Mouse (Mus musculus): Measurements from ENCODE around the gene Ell.
A peak's percentile ranks its signal among the peaks of the same experiment; 100 is the strongest.
"Not testable (repeated sequence)": the region's sequence is repeated elsewhere in the genome, so short reads cannot be mapped to it uniquely, and the experiment has no call there.

The Ell gene

DNA sequence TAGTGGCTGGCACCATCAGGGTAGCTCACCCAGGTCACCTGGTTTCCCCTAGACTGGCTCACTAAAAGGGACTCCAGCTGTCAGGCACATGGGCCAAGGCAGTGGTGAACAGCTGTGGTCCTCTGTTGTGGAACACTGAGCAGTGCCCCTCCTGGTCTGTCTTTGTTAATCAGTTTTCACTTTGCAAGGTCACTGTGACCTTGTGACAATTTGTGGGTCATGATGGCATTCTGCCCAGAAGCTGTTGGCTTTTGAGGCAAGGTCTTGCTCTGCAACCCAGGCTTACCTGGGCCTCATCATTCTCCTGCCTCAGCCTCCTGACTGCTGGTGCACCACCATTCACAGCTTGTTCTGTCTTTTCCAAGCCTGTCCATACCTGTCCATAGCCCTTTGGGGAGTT, 31.1 kb downstream of the Ell start:
- DNase-seq = no peak

DNA sequence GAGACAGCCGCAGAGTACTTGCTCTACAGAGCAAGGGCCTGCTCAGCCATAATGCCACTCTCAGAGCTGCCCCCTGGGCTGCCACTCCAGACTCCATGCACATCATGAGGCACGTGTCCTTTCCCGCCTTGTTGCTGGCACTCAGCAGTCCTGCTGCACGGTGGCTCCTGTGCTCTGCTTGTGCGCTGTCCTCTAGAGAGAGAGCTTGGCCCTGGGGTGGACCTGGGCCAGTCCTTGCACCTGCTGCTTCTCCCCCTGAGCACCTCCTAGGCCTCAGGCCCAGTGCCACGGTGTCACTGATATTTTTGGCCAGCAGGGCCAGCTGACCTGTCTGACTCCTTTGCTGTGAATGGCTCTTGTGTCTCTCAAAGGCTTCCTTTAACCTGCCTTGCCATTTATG, 31.7 kb downstream of the Ell start:
- no peak for DNase-seq

DNA sequence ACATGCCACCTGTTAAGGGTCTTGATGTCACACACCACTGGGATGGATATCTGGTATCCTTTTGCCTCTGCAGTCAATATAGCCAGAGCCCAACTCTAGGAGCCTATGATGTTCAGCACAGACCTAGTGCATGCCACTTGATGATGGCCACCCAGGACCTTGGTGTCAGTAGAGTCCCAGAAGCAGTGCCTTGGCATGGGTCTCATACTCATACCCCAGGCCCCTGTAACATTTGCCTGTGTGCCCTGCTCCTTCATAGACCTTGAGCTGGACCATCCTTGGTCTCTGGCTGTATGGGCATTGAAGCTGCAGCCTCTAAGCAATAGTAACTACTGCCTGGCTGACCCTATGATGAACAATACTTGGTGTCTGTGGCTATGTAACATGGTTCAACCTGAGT, 35.0 kb downstream of the Ell start:
- DNase-seq = no peak

DNA sequence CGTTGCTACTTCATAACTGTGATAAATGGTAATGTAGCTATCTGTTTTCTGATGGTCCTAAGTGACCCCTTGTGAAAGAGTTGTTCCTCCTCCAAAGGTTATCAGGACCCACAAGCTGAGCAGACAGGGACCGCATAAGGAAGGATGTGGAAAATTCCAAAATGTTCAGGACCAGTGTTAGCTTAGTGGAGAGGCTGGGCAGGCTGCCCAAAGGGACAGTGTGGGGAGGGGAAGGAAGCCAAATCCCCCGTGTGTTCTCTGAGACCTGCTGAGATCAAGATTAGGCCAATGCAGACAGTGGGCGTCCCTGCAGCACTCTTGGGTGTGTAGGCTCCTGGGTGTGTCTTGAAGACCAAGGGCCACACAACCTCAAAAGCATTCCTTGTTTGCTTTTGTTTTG, 35.7 kb downstream of the Ell start:
- DNase-seq = no peak

DNA sequence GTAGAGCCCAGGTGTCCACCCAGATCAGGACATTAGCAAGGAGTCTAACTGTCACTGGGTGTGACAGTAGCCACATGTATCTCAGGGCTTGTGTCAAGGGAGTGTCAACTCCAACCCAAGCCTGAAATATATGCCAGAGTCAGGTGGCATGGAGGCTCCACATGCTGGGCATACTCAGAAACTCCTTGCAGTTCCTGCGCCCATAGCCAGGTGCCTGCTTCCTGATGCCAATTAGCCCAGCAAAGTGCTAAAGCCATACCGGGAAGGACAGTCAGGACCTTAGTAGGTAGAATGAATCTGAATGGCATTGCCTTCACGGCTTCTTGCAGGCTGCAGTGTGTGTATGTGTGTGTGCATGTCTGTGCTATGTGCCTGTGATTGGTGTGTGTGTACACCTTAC, 38.0 kb downstream of the Ell start:
- no peak for DNase-seq

DNA sequence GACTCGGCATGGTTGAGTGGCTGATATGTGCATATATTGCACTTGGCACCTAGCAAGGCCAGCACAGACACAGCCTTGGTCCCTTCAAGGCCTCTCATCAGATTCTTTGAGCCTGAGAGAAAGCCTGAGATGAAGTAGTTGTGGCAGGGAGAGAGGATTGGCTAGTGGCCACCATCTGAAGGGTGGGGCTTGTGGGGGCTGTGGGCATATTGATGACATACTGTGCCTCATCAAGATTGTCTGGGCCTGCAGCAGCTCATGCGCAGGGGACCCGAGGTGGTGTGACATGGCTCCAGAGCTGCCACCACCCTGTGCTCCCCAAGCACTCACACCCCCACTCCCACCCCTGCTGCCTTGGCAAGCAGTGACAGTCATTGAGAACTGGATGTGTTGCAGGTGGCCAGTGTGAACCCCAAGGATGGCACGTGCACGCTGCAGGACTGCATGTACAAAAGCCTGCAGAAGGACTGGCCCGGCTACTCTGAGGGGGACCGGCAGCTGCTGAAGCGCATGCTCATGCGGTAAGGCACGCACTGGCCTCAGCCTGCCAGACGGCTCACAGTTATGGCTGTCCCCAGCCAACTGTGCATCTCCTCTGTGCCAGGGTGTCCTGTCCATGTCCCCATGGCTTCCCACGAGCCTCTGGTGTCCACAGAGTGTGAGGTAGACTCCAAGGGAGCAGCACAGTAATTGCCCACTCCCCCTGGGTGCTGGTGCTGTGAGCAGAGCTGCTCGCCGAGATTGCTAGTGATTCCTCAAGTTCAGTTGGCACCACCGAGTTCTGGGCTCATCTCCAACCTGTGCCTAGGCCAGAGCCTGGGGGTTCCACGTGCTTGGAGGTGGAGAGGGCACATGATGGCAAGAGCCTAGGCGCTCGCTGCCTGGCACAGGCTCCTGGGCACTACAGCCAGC, 44.5 kb downstream of the Ell start:
- no peak for DNase-seq

DNA sequence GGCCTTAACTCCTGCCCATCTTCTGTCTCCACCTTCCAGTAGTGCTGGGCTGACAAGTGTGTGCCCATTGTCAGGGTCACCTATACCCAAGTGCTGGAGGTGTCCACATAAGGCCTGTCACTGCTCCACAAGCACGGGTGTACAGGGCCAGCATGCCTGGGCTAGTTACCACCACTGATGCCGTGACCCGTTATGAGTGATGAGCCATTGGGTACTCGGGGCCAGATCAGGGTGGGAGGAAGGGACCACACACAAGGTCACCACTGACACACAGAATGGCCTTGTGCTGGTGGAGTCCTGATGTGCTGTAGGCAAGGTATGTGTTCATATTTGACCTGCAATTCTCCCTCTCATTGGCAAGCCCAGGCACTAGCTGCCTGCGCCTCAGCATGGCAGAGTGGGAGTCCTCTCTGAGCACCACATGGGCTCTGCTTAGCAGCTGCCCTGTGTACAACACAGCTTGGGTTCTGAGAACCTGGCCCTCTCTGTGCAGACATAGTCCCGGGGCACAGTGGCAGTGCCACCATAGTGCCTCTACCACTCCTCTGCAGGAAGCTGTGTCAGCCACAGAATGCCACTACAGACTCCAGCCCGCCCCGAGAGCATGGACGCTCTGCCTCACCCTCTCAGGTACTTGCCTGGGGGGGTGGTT, 45.5 kb downstream of the Ell start:
- DNase-seq = no peak

DNA sequence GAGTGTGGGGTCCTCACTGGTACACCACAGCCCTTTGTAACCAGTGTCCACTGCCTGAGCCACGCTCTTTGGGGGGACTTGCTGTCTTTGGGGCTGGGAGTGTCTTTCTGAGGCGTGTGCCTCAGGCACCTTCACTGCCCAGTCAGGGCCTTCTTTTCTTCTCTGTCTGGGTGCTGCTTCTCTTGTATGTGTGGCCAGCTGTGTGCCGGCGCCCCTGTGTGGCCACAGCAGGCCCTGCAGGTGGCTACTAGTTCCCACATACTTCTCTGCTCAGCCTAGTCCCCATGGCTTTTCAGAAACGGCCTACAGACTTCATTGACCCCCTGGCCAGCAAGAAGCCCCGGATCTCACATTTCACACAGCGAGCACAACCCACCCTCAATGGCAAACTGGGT, 46.0 kb downstream of the Ell start:
- DNase-seq = peak; percentile 68 to 69

DNA sequence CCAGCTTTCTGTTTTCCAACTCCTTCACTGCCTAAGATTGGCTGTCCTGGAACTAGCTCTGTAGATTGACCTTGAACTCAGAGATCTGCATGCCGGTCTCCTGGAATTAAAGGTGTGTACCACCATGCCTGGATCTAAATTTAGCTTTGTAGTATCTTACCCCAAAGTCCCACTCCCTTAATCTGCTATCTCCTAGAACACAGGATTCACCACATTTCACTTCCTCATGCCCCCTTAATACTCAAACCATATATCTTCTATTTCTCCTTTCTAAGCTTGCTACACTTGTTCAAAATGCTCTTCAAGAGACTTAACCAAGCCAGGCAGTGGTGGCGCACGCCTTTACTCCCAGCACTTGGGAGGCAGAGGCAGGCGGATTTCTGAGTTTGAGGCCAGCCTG, 48.7 kb downstream of the Ell start:
- DNase-seq = not testable (repeated sequence)

DNA sequence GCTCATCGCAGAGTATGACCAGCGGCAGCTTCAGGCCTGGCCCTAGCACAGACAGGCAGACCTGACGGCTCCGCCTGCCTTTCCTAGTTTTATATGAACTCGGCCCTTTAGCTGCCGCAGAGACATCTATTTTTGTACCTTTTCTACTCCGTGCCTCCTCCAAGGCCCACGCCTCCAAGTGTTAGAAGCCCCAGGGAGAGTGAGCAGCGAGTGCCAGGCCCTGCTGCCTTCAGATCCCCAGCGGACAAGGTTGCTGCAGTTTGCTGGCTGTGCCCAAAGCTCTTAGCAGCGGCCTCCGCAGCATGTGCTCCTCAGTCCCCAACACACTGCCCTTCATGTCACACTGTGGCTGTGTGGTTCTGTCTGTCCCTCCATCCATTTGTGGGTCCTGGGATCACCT, 52.3 kb downstream of the Ell start:
- no peak for DNase-seq

DNA sequence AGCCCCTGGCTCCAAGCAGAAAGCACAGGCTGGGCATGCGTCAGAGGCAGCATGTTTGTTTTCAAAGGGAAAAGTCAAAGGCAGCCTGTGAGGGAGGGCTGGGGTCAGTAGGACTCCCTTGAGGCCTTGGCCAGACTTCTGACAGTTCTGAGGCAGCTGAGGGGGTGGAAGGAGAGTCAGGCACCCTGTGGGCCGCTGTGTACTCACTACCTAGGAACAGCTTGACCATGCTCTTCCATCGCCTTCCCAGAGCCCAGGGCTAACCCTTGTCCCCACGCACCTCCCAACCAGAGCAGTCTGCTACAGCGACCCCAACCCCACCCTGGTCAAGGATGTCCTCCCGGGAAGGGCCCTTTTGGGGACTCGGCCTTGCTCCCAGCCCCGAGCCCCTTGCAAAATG, 53.9 kb downstream of the Ell start:
- DNase-seq = no peak

DNA sequence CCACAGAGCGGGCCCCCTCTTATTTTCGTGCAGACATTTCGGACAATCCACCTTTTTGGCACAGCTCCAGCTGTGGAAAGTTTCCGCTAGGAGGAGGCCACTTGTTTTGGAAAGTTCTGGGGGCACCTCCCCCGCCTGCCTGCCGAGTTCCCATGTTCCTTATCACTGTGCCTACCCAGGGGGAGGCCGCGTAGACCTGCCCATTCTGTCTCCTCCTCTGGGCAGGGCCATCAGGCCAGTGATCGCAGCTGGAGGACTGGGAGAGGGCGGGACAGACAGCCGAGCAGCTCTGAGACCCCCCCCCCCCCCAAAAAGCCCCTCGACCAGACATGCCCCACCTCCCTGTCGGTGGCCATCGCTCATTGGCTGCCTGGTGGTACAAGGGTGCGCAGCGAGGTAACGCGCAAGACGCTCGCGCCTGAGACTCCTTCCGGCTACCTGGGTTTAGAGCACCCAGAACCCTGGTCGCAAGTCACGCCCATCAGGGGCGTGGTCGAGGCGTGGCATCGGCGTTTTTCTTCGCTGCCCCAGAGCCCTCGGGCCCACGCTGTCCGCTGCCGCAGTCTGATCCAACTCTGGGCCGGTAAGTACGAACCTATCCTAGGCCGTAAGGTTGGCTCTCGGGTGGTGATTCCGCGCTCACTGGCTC, 54.8 kb downstream of the Ell start, which contains the start of gene Isyna1:
Isyna1 (plus strand) TSS at position 413 of the 649 bp plus-strand sequence.
- DNase-seq = peak; percentile 90 to 91

DNA sequence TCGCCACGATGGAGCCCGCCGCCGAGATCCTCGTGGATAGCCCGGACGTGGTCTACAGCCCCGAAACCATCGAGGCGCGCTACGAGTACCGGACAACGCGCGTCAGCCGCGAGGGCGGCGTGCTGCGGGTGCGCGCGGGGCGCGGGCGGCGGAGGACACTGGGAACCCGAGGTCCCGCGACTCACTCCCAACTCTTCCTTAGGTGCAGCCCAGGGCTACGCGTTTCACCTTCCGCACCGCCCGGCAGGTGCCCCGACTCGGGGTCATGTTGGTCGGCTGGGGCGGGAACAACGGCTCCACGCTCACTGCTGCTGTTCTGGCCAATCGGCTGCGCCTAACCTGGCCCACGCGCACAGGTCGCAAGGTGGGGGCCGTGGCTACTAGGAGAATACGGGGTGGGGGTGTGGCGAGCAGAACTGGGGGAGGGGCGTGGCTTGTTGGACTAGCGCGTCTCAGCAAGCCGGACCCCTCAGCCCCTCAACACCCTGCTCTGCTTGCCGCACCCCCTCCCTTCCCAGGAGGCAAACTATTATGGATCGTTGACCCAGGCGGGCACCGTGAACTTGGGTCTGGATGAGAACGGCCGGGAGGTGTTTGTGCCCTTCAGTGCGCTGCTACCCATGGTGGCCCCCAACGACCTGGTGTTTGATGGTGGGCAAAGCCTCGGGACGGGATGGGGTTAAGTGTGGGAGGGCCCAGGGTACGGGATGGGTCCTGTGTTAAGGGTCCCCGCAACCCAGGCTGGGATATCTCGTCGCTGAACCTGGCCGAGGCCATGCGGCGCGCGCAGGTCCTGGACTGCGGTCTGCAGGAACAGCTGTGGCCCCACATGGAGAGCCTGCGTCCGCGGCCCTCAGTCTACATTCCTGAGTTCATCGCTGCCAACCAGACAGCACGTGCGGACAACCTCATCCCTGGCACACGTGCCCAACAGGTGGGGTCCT, 55.6 kb downstream of the Ell start:
- DNase-seq = peak in 1 of 2 experiments; percentile 54

DNA sequence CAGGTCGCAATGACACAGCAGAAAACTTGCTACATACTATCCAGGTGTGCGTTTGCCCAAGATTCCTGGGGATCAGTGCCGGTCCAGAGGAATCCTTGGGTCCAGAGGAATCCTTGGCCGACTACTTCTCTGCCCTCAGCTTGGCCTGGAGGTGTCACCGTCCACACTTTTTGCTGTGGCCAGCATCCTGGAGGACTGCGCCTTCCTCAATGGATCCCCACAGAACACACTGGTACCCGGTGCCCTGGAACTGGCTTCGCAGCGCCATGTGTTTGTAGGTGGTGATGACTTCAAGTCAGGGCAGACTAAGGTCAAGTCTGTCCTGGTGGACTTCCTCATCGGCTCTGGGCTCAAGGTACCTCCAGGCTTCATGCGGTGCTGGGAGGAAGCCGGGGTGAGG, 56.6 kb downstream of the Ell start:
- DNase-seq = no peak

DNA sequence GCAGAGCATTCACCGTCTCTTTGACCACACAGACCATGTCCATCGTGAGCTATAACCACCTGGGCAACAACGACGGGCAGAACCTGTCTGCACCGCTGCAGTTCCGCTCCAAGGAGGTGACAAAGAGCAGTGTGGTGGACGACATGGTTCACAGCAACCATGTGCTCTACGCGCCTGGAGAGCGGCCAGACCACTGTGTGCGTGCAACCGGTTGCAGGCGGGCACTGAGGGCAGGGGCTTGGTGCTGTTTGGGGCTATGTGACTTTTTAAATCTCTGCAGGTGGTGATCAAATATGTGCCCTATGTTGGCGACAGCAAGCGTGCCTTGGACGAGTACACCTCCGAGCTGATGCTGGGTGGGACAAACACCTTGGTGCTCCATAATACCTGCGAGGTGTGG, 57.0 kb downstream of the Ell start:
- no peak for DNase-seq

DNA sequence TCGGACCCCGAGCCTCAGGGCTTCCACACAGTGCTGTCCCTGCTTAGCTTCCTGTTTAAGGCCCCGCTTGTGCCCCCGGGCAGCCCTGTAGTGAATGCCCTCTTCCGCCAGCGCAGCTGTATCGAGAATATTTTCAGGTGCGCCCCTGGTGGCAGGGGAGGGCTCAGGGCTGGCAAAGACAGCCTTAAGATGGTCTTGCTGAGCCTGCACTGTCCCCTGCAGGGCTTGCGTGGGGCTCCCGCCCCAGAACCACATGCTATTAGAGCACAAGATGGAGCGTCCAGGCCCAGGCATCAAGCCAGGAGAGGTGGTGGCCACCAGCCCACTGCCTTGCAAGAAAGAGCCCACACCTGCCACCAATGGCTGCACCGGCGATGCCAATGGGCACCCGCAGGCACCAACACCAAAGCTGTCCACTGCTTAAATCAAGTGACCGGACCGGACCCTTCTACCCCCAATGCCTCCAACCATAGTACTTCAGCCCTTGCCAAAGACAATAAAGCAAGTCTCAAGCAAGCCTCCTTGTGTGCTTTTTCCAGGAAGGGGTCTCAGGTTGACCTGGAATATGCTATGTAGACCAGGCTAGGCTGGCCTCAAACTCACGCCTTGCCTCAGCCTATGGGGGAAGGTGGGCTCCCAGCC, 57.6 kb downstream of the Ell start:
- peak; percentile 69 to 74 for DNase-seq

DNA sequence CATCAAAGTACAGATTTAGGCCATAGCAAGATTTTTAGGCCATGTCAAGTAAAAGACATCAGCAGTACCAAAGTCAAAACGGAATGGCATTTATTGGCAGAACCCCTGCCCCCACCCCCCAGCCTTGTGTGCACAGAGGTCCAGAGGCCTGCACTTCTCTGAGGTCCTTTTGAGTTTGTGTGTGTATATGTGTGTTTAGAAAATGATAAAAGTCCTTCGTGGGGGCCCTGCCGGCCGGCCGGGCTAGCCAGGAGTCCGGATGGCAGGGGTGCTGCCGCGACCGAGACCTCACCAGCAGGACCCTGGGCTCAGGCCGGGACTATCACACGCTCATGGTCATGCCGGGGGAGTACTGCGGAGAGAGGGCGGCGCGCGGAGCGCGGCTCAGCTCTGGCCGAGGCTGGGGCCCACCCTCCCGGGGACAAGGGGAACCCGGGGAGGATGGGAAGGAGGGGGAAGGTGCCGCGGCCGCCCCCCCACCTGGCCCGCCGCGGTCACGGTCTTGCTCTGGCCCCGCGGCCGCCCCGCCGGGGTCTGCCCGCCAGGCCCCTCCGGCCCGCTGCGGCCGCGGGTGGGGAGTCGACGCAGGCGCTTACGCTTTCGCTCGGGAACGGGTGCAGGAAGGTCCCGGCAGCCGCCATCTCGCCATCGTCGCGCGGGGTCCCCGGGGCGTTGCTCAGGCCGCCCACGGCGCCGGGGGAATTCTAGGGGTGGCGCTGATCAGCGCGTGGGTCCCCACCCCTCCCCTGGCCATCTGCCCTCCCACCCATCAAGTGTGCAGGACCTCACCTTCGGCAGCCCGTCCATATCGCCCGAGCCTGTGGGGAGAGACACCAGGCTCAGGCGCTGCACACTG, 58.4 kb downstream of the Ell start:
- DNase-seq = no peak

DNA sequence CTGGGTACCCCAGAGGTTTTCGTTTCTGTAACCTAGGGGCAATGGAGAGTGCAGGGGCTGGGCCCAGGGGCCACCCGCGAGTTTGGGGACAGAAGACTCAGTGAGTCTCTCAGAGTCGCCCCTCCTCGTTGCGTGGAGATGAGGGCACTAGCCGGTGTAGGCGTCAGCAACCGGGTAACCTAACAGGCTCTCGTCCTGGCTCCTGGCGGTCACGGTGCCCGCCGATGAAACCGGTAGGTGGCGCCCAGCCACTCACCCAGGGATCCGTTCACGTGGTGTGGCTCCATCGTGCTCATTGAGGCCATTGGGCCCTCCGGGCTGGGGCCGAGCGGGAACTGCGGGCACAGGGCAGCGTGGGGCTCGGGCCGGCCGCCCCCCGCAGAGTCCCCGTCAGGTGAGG, 59.0 kb downstream of the Ell start:
- peak; percentile 29 to 37 for DNase-seq

DNA sequence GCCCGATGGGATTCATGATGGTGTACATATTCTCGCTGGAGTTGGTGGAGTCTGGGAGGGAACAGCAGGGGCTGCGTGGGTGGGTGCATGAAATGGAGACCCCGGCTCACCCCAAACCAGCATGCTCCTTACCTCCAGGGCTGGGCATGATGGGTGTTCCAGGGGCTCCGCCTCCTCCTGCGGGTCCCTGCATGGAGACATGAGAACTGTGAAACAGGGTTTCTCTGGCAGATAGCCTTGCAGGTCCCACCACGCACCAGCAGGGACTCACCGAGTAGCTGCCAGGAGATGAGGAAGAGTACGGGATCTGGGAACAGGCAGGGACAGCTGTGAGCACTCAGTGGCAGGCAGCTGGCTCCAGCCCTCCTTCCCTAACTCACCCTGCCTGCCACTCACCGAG, 59.5 kb downstream of the Ell start:
- DNase-seq = no peak

DNA sequence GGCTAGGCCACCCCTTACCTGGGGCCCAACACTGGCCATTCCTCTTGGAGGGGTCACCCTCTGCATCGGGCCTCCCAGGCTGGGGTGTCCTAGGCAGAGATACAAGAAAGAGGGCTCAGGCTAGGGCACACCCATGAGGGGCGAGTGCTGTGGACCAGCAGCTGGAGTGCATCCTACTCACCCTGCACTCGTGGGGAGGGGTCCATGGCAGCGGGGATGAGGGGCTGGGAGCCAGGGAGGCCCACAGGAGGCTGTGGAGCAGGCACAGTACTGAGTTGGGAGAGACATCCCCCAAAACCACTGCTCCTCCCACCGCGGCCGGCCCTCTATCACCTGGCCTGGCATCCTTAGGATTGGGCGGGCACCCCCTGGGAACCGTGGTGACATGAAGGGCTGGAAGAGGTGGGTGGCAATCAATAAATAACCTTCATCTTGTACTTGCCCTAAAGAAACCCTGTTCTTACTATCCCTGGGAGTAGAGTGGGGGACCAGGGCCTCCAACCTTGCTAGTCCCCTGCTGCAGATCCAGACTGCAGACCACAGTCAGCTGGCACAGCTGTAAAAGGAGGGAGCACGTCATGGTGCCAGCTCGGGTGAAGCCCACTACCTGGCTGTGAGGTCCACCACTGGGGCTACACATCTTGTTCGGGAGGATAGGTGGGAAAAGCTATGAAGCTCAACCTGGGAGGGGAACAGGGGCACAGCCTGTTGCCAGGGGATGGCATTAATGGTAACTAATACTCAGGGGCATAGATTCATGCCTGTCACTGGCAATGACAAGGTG, 60.4 kb downstream of the Ell start:
- DNase-seq = no peak
